ENCODE assay signal across 17 mouse cellular contexts in genomic region chr19:32925628-32926505, GRCm38 (mm10).
DNase-seq lines count a peak whose midpoint lies in the region; ATAC-seq and TF ChIP-seq lines count a peak whose summit lies in the region.
"Had no signal": no experiment of that assay in that cellular context is flagged by ENCODE, and none has a peak within 500 bp of the region (broad histone marks: within the 10 kb centered on the region; RNA-seq: fewer than 3 reads in every experiment).

No protein-coding gene starts in this region.

- H3K4me2 ChIP-seq in forebrain, postnatal 0 days (ENCODE audit: low read depth), result no peak overlapping the region
- H3K4me2 ChIP-seq in forebrain, embryonic 13.5 days, result no peak overlapping the region
- H3K4me2 ChIP-seq in lung, embryonic 15.5 days, result no peak overlapping the region
- no peak overlapping the region for H3K4me2 ChIP-seq in limb, embryonic 14.5 days (replicated peaks; ENCODE audit: low read depth, low read length, severe bottlenecking)
- H3K4me2 ChIP-seq: hindbrain, embryonic 12.5 days; liver, embryonic 12.5 days; neural tube, embryonic 12.5 days had no signal

- no peaks in the 10 kb centered on the region for H3K9me3 ChIP-seq in forebrain, postnatal 0 days (ENCODE audit: low read length)
- no peaks in the 10 kb centered on the region for H3K9me3 ChIP-seq in forebrain, embryonic 13.5 days (replicated peaks)
- no peaks in the 10 kb centered on the region for H3K9me3 ChIP-seq in lung, embryonic 15.5 days
- no peaks in the 10 kb centered on the region for H3K9me3 ChIP-seq in limb, embryonic 14.5 days (ENCODE audit: control insufficient read depth, low read length)
- H3K9me3 ChIP-seq: hindbrain, embryonic 12.5 days; liver, embryonic 12.5 days; neural tube, embryonic 12.5 days had no signal

- no peaks in the 10 kb centered on the region for H3K36me3 ChIP-seq in forebrain, postnatal 0 days (ENCODE audit: insufficient read depth)
- no peaks in the 10 kb centered on the region for H3K36me3 ChIP-seq in forebrain, embryonic 13.5 days (ENCODE audit: poor library complexity, severe bottlenecking)
- H3K36me3 ChIP-seq in lung, embryonic 15.5 days, result no peaks in the 10 kb centered on the region
- H3K36me3 ChIP-seq in limb, embryonic 14.5 days (ENCODE audit: control insufficient read depth, insufficient read depth, low read length), result no peaks in the 10 kb centered on the region
- H3K36me3 ChIP-seq: hindbrain, embryonic 12.5 days; liver, embryonic 12.5 days; neural tube, embryonic 12.5 days had no signal

- ATAC-seq in forebrain, postnatal 0 days, result no peak
- no peak for ATAC-seq in forebrain, embryonic 13.5 days
- ATAC-seq in lung, embryonic 15.5 days (ENCODE audit: borderline replicate concordance, extremely low read depth, low FRiP score, low TSS enrichment), result peak; percentile 72; the same call in 1 of the 2 replicates
- peak; percentile 82 for ATAC-seq in limb, embryonic 14.5 days (ENCODE audit: low FRiP score, low read depth)
- ATAC-seq: intestine, embryonic 16.5 days; liver, embryonic 12.5 days had no signal

- no peak overlapping the region for H3K4me3 ChIP-seq in forebrain, postnatal 0 days (ENCODE audit: low read depth, low read length)
- no peak overlapping the region for H3K4me3 ChIP-seq in forebrain, embryonic 13.5 days
- no peak overlapping the region for H3K4me3 ChIP-seq in lung, embryonic 15.5 days
- H3K4me3 ChIP-seq in limb, embryonic 14.5 days (replicated peaks; ENCODE audit: low read length), result no peak overlapping the region
- H3K4me3 ChIP-seq: hindbrain, embryonic 12.5 days; liver, embryonic 12.5 days; neural tube, embryonic 12.5 days had no signal

- no peak for TF ChIP-seq POLR2A in limb, embryonic 14.5 days (IDR thresholded peaks at IDR 0.05; ENCODE audit: borderline replicate concordance, extremely low read depth, insufficient read depth, insufficient read length)

- no peak for TF ChIP-seq CTCF in forebrain, postnatal 0 days (IDR thresholded peaks at IDR 0.05; ENCODE audit: low read depth)

- H3K27me3 ChIP-seq in forebrain, postnatal 0 days (ENCODE audit: insufficient read depth, low read length), result no peaks in the 10 kb centered on the region
- no peaks in the 10 kb centered on the region for H3K27me3 ChIP-seq in forebrain, embryonic 13.5 days
- no peaks in the 10 kb centered on the region for H3K27me3 ChIP-seq in lung, embryonic 15.5 days
- H3K27me3 ChIP-seq in limb, embryonic 14.5 days (ENCODE audit: control insufficient read depth, insufficient read depth, low read length), result no peaks in the 10 kb centered on the region
- H3K27me3 ChIP-seq: hindbrain, embryonic 12.5 days; liver, embryonic 12.5 days; neural tube, embryonic 12.5 days had no signal

- 72% methylated on average over 6 of the region's 6 CpGs for WGBS in forebrain, postnatal 0 days
- WGBS in forebrain, embryonic 13.5 days, result 83% methylated on average over 6 of the region's 6 CpGs
- 37% methylated on average over 6 of the region's 6 CpGs for WGBS in lung, embryonic 15.5 days
- WGBS in limb, embryonic 14.5 days, result 18% methylated on average over 6 of the region's 6 CpGs

- no peak overlapping the region for H3K27ac ChIP-seq in forebrain, postnatal 0 days (ENCODE audit: low read depth, low read length)
- H3K27ac ChIP-seq in forebrain, embryonic 13.5 days, result no peak overlapping the region
- H3K27ac ChIP-seq in lung, embryonic 15.5 days, result peak overlapping the region; percentile 52
- no peak overlapping the region for H3K27ac ChIP-seq in limb, embryonic 14.5 days (replicated peaks; ENCODE audit: low read depth, low read length)
- H3K27ac ChIP-seq: hindbrain, embryonic 12.5 days; liver, embryonic 12.5 days; neural tube, embryonic 12.5 days had no signal

- peak; percentile 10 for DNase-seq in forebrain, postnatal 0 days
- DNase-seq in lung, postnatal 36 days, result no peak
- peak; percentile 46 for DNase-seq in T-cell, adult 2 months (ENCODE audit: low spot score)
- DNase-seq in limb, embryonic 14.5 days (ENCODE audit: low spot score), result peak; percentile 83
- DNase-seq in adrenal gland, postnatal 4 days (ENCODE audit: low spot score in 2 of 2), result no peak
- no peak for DNase-seq in ovary, postnatal 14 days (ENCODE audit: low spot score)
- DNase-seq: B cell, adult 2 months; cerebellum, adult 11 months; cerebellum, postnatal 36 days; heart, adult 18-20 months; kidney, postnatal 4 days had no signal

- H3K4me1 ChIP-seq in forebrain, postnatal 0 days (ENCODE audit: insufficient read depth), result no peaks in the 10 kb centered on the region
- no peaks in the 10 kb centered on the region for H3K4me1 ChIP-seq in forebrain, embryonic 13.5 days
- H3K4me1 ChIP-seq in lung, embryonic 15.5 days, result peaks cover 9% of the 10 kb centered on the region
- peaks cover 14% of the 10 kb centered on the region; the same call in 1 of the 2 replicates for H3K4me1 ChIP-seq in limb, embryonic 14.5 days (ENCODE audit: control insufficient read depth, insufficient read depth, low read length)
- H3K4me1 ChIP-seq: hindbrain, embryonic 12.5 days; liver, embryonic 12.5 days; neural tube, embryonic 12.5 days had no signal

- H3K9ac ChIP-seq in forebrain, postnatal 0 days, result no peak overlapping the region
- H3K9ac ChIP-seq in forebrain, embryonic 13.5 days, result no peak overlapping the region
- H3K9ac ChIP-seq in lung, embryonic 15.5 days, result no peak overlapping the region
- no peak overlapping the region for H3K9ac ChIP-seq in limb, embryonic 14.5 days (ENCODE audit: low read depth, low read length, severe bottlenecking)
- H3K9ac ChIP-seq: hindbrain, embryonic 12.5 days; liver, embryonic 12.5 days; neural tube, embryonic 12.5 days had no signal

Comparison
In these comparisons a context has a peak if more than half of its experiments do, and no peak if none do; other contexts are left out.
1. ATAC-seq: peak in lung, embryonic 15.5 days (single experiment) and limb, embryonic 14.5 days (single experiment); none in forebrain, postnatal 0 days (single experiment) and forebrain, embryonic 13.5 days (single experiment).
2. DNase-seq: peak in forebrain, postnatal 0 days (single experiment), T-cell, adult 2 months (single experiment) and limb, embryonic 14.5 days (single experiment); none in lung, postnatal 36 days (single experiment), adrenal gland, postnatal 4 days (0 of 2) and ovary, postnatal 14 days (single experiment).